In the genomic region with DNA sequence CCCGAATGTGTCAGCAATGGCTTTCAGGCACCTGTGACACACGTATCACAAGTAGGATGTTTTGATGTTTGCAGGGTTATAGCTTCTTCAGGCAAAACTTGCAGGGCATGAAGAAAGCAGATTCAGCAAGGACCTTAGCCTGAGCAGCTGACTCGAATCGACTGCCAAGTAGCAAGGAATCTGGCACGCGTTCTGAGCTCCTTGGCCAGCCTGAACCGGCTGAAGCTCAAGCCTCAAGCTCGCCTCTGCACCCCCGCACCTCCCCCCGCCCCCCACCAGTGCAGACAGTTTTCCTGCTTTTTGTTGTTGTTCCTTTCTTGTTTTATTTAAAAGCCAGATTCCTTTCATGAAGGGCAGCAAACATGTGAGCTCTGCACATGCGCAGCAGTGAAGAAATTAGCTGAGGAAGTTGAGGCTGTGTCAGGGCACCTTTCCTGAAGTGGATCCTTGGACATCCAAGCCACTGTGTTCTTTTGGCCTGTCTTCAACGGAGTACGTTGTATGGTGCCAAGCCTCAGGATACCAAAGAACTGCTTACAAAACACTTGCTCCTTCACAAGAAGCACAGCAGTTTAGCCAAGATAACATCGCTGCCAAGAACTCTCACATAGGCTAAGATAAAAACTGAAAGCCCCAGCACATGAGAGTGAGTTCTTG, we compare ENCODE assay signal across 8 mouse cellular contexts. TPM values are rescaled to one million over a fixed set of nuclear protein-coding genes. Genes with fewer than 3 reads are reported as not detected.
A peak's percentile ranks its signal among the peaks of the same experiment; 100 is the strongest.
DNase-seq lines count a peak whose midpoint lies in the region; ATAC-seq and TF ChIP-seq lines count a peak whose summit lies in the region.

No protein-coding gene starts in this region.

- no peak overlapping the region for H3K9ac ChIP-seq in hindbrain, embryonic 12.5 days
- no peak overlapping the region for H3K9ac ChIP-seq in hindbrain, embryonic 11.5 days (ENCODE audit: low read depth, low read length)
- H3K9ac ChIP-seq in heart, postnatal 0 days (replicated peaks; ENCODE audit: low read depth, low read length): no peak overlapping the region

- DNase-seq in hindbrain, embryonic 11.5 days (ENCODE audit: low spot score): no peak
- peak; percentile 32 to 68 for DNase-seq in cerebellum, postnatal 4 days (ENCODE audit: low spot score in 2 of 2)
- peak; percentile 55 for DNase-seq in heart, postnatal 0 days (ENCODE audit: low spot score)
- peak; percentile 58 to 66 for DNase-seq in layer of hippocampus, adult 2 months (ENCODE audit: low spot score in 2 of 2)
- DNase-seq in lung, postnatal 14 days: peak; percentile 76
- DNase-seq in testis, postnatal 10 days (ENCODE audit: low spot score): peak; percentile 80
- DNase-seq in MN1 (ENCODE audit: low spot score): no peak

- TF ChIP-seq EP300 in heart, postnatal 0 days (IDR thresholded peaks at IDR 0.05; ENCODE audit: low read depth): no peak

- H3K4me1 ChIP-seq in hindbrain, embryonic 12.5 days: no peaks in the 10 kb centered on the region
- H3K4me1 ChIP-seq in hindbrain, embryonic 11.5 days (replicated peaks; ENCODE audit: control insufficient read depth, insufficient read depth, low read length): no peaks in the 10 kb centered on the region
- H3K4me1 ChIP-seq in heart, postnatal 0 days (ENCODE audit: control insufficient read depth, insufficient read depth): peaks cover 9% of the 10 kb centered on the region; the same call in 1 of the 2 replicates

- no peaks in the 10 kb centered on the region for H3K36me3 ChIP-seq in hindbrain, embryonic 12.5 days
- H3K36me3 ChIP-seq in hindbrain, embryonic 11.5 days (ENCODE audit: control insufficient read depth, insufficient read depth, low read length): no peaks in the 10 kb centered on the region
- no peaks in the 10 kb centered on the region for H3K36me3 ChIP-seq in heart, postnatal 0 days (replicated peaks; ENCODE audit: control insufficient read depth, insufficient read depth, low read length)

- 0 out of 2 replicates have a peak, but pooled peaks have one; percentile 19 for ATAC-seq in hindbrain, embryonic 12.5 days (ENCODE audit: low FRiP score)
- no peak for ATAC-seq in hindbrain, embryonic 11.5 days (ENCODE audit: low FRiP score)
- ATAC-seq in heart, postnatal 0 days (ENCODE audit: insufficient read depth, low read depth): peak; percentile 88

- no peaks in the 10 kb centered on the region for H3K27me3 ChIP-seq in hindbrain, embryonic 12.5 days
- H3K27me3 ChIP-seq in hindbrain, embryonic 11.5 days (ENCODE audit: control insufficient read depth, insufficient read depth, low read length): no peaks in the 10 kb centered on the region
- no peaks in the 10 kb centered on the region for H3K27me3 ChIP-seq in heart, postnatal 0 days (ENCODE audit: control insufficient read depth, insufficient read depth, low read length)

- 83% methylated on average over 14 of the region's 14 CpGs for WGBS in hindbrain, embryonic 12.5 days
- 85% methylated on average over 14 of the region's 14 CpGs for WGBS in hindbrain, embryonic 11.5 days
- WGBS in heart, postnatal 0 days: 29% methylated on average over 14 of the region's 14 CpGs

- H3K4me3 ChIP-seq in hindbrain, embryonic 12.5 days: no peak overlapping the region
- no peak overlapping the region for H3K4me3 ChIP-seq in hindbrain, embryonic 11.5 days (ENCODE audit: low read depth, low read length)
- 0 out of 2 replicates have a peak overlapping the region, but pooled peaks have one; percentile 2 for H3K4me3 ChIP-seq in heart, postnatal 0 days (ENCODE audit: low read depth, low read length)
- peak overlapping the region; percentile 43 for H3K4me3 ChIP-seq in layer of hippocampus, adult 2 months

- no peak overlapping the region for H3K4me2 ChIP-seq in hindbrain, embryonic 12.5 days (replicated peaks)
- H3K4me2 ChIP-seq in hindbrain, embryonic 11.5 days (replicated peaks; ENCODE audit: low read depth, low read length): no peak overlapping the region
- H3K4me2 ChIP-seq in heart, postnatal 0 days (ENCODE audit: low read depth, low read length): peak overlapping the region; percentile 44

- no peaks in the 10 kb centered on the region for H3K9me3 ChIP-seq in hindbrain, embryonic 12.5 days (replicated peaks)
- no peaks in the 10 kb centered on the region for H3K9me3 ChIP-seq in hindbrain, embryonic 11.5 days (ENCODE audit: control insufficient read depth, low read length)
- no peaks in the 10 kb centered on the region for H3K9me3 ChIP-seq in heart, postnatal 0 days (replicated peaks; ENCODE audit: control insufficient read depth, low read length)

- TF ChIP-seq CTCF in heart, postnatal 0 days (IDR thresholded peaks at IDR 0.05; ENCODE audit: low read depth): no peak
- TF ChIP-seq CTCF in layer of hippocampus, adult 2 months (conservative IDR thresholded peaks at IDR 0.05): no peak

- H3K27ac ChIP-seq in hindbrain, embryonic 12.5 days: no peak overlapping the region
- H3K27ac ChIP-seq in hindbrain, embryonic 11.5 days (ENCODE audit: low read depth, low read length): no peak overlapping the region
- H3K27ac ChIP-seq in heart, postnatal 0 days (ENCODE audit: low read depth): no peak overlapping the region
- peak overlapping the region; percentile 85 for H3K27ac ChIP-seq in layer of hippocampus, adult 2 months

RNA-seq across cellular contexts. Expression of gene Slc39a12, which starts 46.3 kb away (rescaled TPM):
- polyA plus RNA-seq in hindbrain, embryonic 12.5 days (2016; fragmentation: Nextera tagmentation; extraction: Ambion mirVana): 1.5 and 1.6 TPM in 2 replicates
- polyA plus RNA-seq in hindbrain, embryonic 11.5 days (2014; fragmentation: Nextera tagmentation; extraction: Ambion mirVana): 0.91 and 1.5 TPM in 2 replicates
- total RNA-seq in heart, postnatal 0 days (2014; rRNA removed; ENCODE audit: low replicate concordance): not detected in 2 replicates
- not detected in 2 replicates for polyA plus RNA-seq in heart, postnatal 0 days (2015; fragmentation: Nextera tagmentation; extraction: Ambion mirVana)
- 10 to 100 TPM; 36.4 to 38.8 TPM for total RNA-seq in layer of hippocampus, adult 2 months (2021)

Comparison
In these comparisons a context has a peak if more than half of its experiments do, and no peak if none do; other contexts are left out.
1. H3K4me3 ChIP-seq: peak in heart, postnatal 0 days (single experiment) and layer of hippocampus, adult 2 months (single experiment); none in hindbrain, embryonic 12.5 days (single experiment) and hindbrain, embryonic 11.5 days (single experiment).
2. DNase-seq: peak in cerebellum, postnatal 4 days (2 of 2), heart, postnatal 0 days (single experiment), layer of hippocampus, adult 2 months (2 of 2), lung, postnatal 14 days (single experiment) and testis, postnatal 10 days (single experiment); none in hindbrain, embryonic 11.5 days (single experiment) and MN1 (single experiment).